Mouse (Mus musculus): ENCODE data around the gene Kcnh4. TPM values are rescaled to one million over a fixed set of nuclear protein-coding genes. Genes with fewer than 3 reads are reported as not detected.
A peak's percentile ranks its signal among the peaks of the same experiment; 100 is the strongest.

The Kcnh4 gene
- polyA plus RNA-seq, 3 experiments from 2014 or later, result 0.47 TPM; not detected in 2

GRCm38 (mm10) chr11:100762831-100763230 is 3.1 kb upstream of the Kcnh4 start, which contains the start of gene Hcrt:
Gene Hcrt, minus strand, starts transcription at chr11:100762931.
- no peak for ATAC-seq

- peak; percentile 69 for ATAC-seq
Observed at GRCm38 (mm10) chr11:100761547-100762045, 1.9 kb upstream of the Kcnh4 start.

- ATAC-seq, result peak; percentile 22
Observed at GRCm38 (mm10) chr11:100758707-100759610, 783 bp downstream of the Kcnh4 start.

GRCm38 (mm10) chr11:100757566-100757965 is 2.2 kb downstream of the Kcnh4 start:
- ATAC-seq, result no peak

GRCm38 (mm10) chr11:100756476-100756875 is 3.3 kb downstream of the Kcnh4 start:
- ATAC-seq, result no peak

- ATAC-seq, result no peak
Observed at GRCm38 (mm10) chr11:100754693-100755057, 5.1 kb downstream of the Kcnh4 start.

GRCm38 (mm10) chr11:100754021-100754692 is 5.6 kb downstream of the Kcnh4 start:
- ATAC-seq, result no peak

GRCm38 (mm10) chr11:100752294-100752693 is 7.4 kb downstream of the Kcnh4 start:
- no peak for ATAC-seq

GRCm38 (mm10) chr11:100750127-100750526 is 9.6 kb downstream of the Kcnh4 start:
- ATAC-seq, result no peak

GRCm38 (mm10) chr11:100749469-100749868 is 10.3 kb downstream of the Kcnh4 start:
- ATAC-seq, result no peak

GRCm38 (mm10) chr11:100748620-100749019 is 11.1 kb downstream of the Kcnh4 start:
- no peak for ATAC-seq

GRCm38 (mm10) chr11:100747114-100747513 is 12.6 kb downstream of the Kcnh4 start:
- no peak for ATAC-seq

GRCm38 (mm10) chr11:100746546-100746945 is 13.2 kb downstream of the Kcnh4 start:
- ATAC-seq, result no peak

GRCm38 (mm10) chr11:100745085-100745484 is 14.7 kb downstream of the Kcnh4 start:
- ATAC-seq, result peak; percentile 56

GRCm38 (mm10) chr11:100741348-100741747 is 18.4 kb downstream of the Kcnh4 start:
- ATAC-seq, result no peak

GRCm38 (mm10) chr11:100738749-100739148 is 21.0 kb downstream of the Kcnh4 start:
- no peak for ATAC-seq

- ATAC-seq, result peak; percentile 98
Observed at GRCm38 (mm10) chr11:100738066-100738604, 21.6 kb downstream of the Kcnh4 start, which contains the start of gene Rab5c. Gene Rab5c, minus strand, starts transcription at chr11:100738215.

GRCm38 (mm10) chr11:100737105-100737733 is 22.5 kb downstream of the Kcnh4 start:
- ATAC-seq, result no peak

- ATAC-seq, result no peak
Observed at GRCm38 (mm10) chr11:100736746-100737080, 23.0 kb downstream of the Kcnh4 start.

GRCm38 (mm10) chr11:100735954-100736745 is 23.6 kb downstream of the Kcnh4 start:
- ATAC-seq, result no peak

GRCm38 (mm10) chr11:100735134-100735865 is 24.4 kb downstream of the Kcnh4 start:
- ATAC-seq, result no peak
